Mouse (Mus musculus) E14TG2a.4 (cell line): ENCODE data around the gene Daglb.

ENCODE experiments used
- H3K27me3 ChIP-seq: 2 replicates; pipeline ENCODE4 v1.6.1; 2014; ENCODE audit warnings: low read length, control low read depth; ENCODE audit not compliant: insufficient read depth
- H3K36me3 ChIP-seq: 2 replicates; pipeline ENCODE4 v1.6.1; 2014; ENCODE audit warnings: low read length, control low read depth; ENCODE audit not compliant: insufficient read depth
- H3K4me1 ChIP-seq: replicated peaks from 2 replicates; pipeline ENCODE4 v1.6.1; 2014; ENCODE audit warnings: low read depth, low read length, control low read depth
- H3K4me3 ChIP-seq: replicated peaks from 2 replicates; pipeline ENCODE4 v1.5.1; 2014; ENCODE audit warnings: mild to moderate bottlenecking, low read length
- H3K9me3 ChIP-seq: 2 replicates; pipeline ENCODE4 v1.6.1; 2014; ENCODE audit warnings: low read length, control low read depth
- CTCF ChIP-seq: conservative IDR thresholded peaks from 2 replicates; pipeline ENCODE4 v1.5.1; 2014; ENCODE audit warnings: low read length
- NANOG ChIP-seq: IDR thresholded peaks from 2 replicates; pipeline ENCODE4 v1.6.1; 2014; ENCODE audit warnings: borderline replicate concordance, low read length, mixed read lengths
- POU5F1 ChIP-seq: IDR thresholded peaks from 2 replicates; pipeline ENCODE4 v1.6.1; 2014; ENCODE audit warnings: low read length, borderline replicate concordance

The Daglb gene

GRCm38 (mm10) chr5:143465156-143466085, 1.0 kb downstream of the Daglb start:
- TF ChIP-seq POU5F1 (no peak), NANOG (no peak), CTCF (no peak)
- Histone ChIP-seq H3K27me3 (peaks cover 39% of the 10 kb centered on the region), H3K36me3 (peaks cover 9% of the 10 kb centered on the region), H3K4me3 (peak overlapping the region; percentile 84), H3K9me3 (no peaks in the 10 kb centered on the region), H3K4me1 (peaks cover 20% of the 10 kb centered on the region; the same call in 1 of the 2 replicates)

DNA sequence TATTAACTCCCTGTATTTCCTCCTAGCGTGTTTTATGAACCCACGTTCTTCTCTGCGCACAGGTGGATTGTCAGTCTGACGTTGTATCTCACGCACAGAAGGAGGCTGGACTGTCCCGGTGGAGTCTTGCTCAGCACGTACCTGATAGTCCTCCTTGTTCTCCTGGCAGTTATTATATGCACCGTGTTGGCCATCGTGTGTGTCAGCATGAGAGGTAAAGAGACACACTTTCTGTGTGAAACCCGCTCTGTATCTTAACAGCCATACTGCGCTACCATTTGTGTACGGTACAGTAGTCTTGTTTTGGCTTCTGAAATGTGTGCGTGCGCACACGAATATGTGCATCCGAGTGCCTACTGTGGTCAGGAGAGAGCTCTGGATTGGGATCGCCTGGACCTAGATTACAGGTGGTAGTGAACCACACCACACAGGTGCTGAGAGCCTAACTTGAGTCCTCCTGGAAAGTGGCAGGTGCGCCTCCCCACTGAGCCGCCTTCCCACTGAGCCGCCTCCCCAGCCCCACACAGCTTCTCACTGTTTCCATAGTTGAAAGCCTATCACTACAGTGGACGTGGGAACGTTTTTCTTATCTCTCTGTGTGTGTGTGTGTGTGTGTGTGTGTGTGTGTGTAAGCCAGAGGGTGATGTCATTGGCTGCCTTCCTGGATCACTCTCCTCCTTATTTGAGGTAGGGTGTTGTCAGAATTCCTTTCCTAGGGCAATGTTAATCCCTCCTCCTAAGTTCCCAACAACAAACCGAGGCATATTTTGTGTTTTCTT, 2.7 kb downstream of the Daglb start:
- Histone ChIP-seq H3K4me3 (no peak overlapping the region), H3K36me3 (peaks cover 9% of the 10 kb centered on the region), H3K9me3 (no peaks in the 10 kb centered on the region), H3K4me1 (peaks cover 20% of the 10 kb centered on the region; the same call in 1 of the 2 replicates), H3K27me3 (peaks cover 39% of the 10 kb centered on the region)
- no peak for TF ChIP-seq CTCF
- no peak for TF ChIP-seq NANOG
- TF ChIP-seq POU5F1, result no peak

DNA sequence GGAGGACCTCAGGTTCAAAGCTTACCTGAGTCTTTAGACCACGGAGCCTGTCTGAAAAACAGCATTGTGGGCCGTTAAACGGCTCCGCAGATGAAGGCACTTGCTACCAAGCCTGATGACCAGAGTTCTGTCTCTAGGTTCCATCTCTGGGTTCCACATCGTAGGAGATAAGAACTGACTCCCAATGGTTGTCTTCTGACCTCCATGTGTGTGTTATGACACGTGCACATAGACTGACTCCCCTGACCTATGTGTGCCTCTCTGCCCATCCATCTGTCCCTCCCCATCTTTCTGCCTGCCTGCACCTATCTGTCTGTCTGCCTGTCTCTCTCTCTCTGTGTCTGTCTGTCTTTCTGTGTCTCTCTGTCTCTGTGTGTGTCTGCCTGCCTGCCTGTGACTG, 3.5 kb downstream of the Daglb start:
- Histone ChIP-seq H3K36me3 (peaks cover 9% of the 10 kb centered on the region), H3K27me3 (peaks cover 35% of the 10 kb centered on the region), H3K4me1 (peaks cover 20% of the 10 kb centered on the region; the same call in 1 of the 2 replicates), H3K4me3 (no peak overlapping the region), H3K9me3 (no peaks in the 10 kb centered on the region)
- TF ChIP-seq POU5F1, result no peak
- no peak for TF ChIP-seq CTCF
- no peak for TF ChIP-seq NANOG

- Histone ChIP-seq H3K4me1 (peaks cover 12% of the 10 kb centered on the region), H3K27me3 (peaks cover 19% of the 10 kb centered on the region), H3K4me3 (no peak overlapping the region), H3K9me3 (no peaks in the 10 kb centered on the region), H3K36me3 (peaks cover 9% of the 10 kb centered on the region)
- TF ChIP-seq CTCF (no peak), POU5F1 (no peak), NANOG (no peak)
Measured at GRCm38 (mm10) chr5:143469628-143470027, 5.2 kb downstream of the Daglb start.

GRCm38 (mm10) chr5:143470421-143471164, 6.2 kb downstream of the Daglb start:
- H3K27me3 ChIP-seq, result peaks cover 10% of the 10 kb centered on the region
- no peak for TF ChIP-seq POU5F1
- no peak for TF ChIP-seq CTCF
- no peak for TF ChIP-seq NANOG
- H3K4me1 ChIP-seq, result peaks cover 10% of the 10 kb centered on the region
- peaks cover 9% of the 10 kb centered on the region for H3K36me3 ChIP-seq
- no peak overlapping the region for H3K4me3 ChIP-seq
- H3K9me3 ChIP-seq, result no peaks in the 10 kb centered on the region

DNA sequence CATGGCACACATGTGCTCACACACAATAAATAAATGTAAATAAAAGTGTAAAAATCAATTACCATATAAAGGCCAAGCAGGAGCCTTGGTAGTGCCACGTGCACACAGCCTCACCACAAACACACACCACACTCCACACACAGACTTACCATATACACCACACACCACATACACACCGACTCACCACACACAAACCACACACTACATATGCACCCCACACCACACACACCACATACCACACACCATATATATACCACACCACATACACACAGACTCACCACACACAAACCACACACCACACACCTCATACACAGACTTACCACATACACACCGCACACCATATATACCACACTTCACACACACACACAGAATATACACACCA, 6.8 kb downstream of the Daglb start:
- Histone ChIP-seq H3K9me3 (no peaks in the 10 kb centered on the region), H3K36me3 (peaks cover 9% of the 10 kb centered on the region), H3K27me3 (peaks cover 4% of the 10 kb centered on the region; the same call in 1 of the 2 replicates), H3K4me3 (no peak overlapping the region), H3K4me1 (peaks cover 10% of the 10 kb centered on the region)
- TF ChIP-seq POU5F1 (no peak), CTCF (no peak), NANOG (no peak)

- peaks cover 10% of the 10 kb centered on the region for H3K4me1 ChIP-seq
- peaks cover 6% of the 10 kb centered on the region for H3K36me3 ChIP-seq
Measured at GRCm38 (mm10) chr5:143471953-143472618, 7.7 kb downstream of the Daglb start.

More at GRCm38 (mm10) chr5:143471953-143472618, 7.7 kb downstream of the Daglb start:
- Histone ChIP-seq H3K4me3 (no peak overlapping the region), H3K27me3 (no peaks in the 10 kb centered on the region), H3K9me3 (no peaks in the 10 kb centered on the region)
- TF ChIP-seq CTCF (no peak), NANOG (no peak), POU5F1 (no peak)
